Mouse (Mus musculus) limb, embryonic 14.5 days (tissue): Measurements from ENCODE around the gene Slirp. TPM values are rescaled to one million over a fixed set of nuclear protein-coding genes. Genes with fewer than 3 reads are reported as not detected.

Experiments used
- ATAC-seq: fragments of 200-750 bp; cut with Nextera tagmentation; 2 replicates; pipeline ENCODE4 v1.8.0; 2017; ENCODE audit warnings: low read depth, moderate number of reproducible peaks, moderate TSS enrichment; ENCODE audit not compliant: low FRiP score
- DNase-seq: peaks from one replicate; pipeline ENCODE4 v3.0.0-alpha.2; 2015; ENCODE audit warnings: low spot score
- H3K27ac ChIP-seq: fragments of 300-500 bp; sonication (generic); replicated peaks from 2 replicates; pipeline ENCODE4 v1.5.1; 2014; ENCODE audit warnings: low read depth, mild to moderate bottlenecking, low read length, moderate library complexity, mixed read lengths
- H3K27me3 ChIP-seq: fragments of 300-500 bp; sonication (generic); 2 replicates; pipeline ENCODE4 v1.6.1; 2014; ENCODE audit warnings: low read length, mixed read lengths; ENCODE audit not compliant: control insufficient read depth, insufficient read depth
- H3K36me3 ChIP-seq: fragments of 300-500 bp; sonication (generic); 2 replicates; pipeline ENCODE4 v1.6.1; 2014; ENCODE audit warnings: mild to moderate bottlenecking, low read length, moderate library complexity, mixed read lengths; ENCODE audit not compliant: control insufficient read depth, insufficient read depth
- H3K4me1 ChIP-seq: fragments of 300-500 bp; sonication (generic); 2 replicates; pipeline ENCODE4 v1.6.1; 2014; ENCODE audit warnings: antibody characterized with exemption, low read length, mixed read lengths; ENCODE audit not compliant: control insufficient read depth, insufficient read depth
- H3K4me2 ChIP-seq: fragments of 300-500 bp; sonication (generic); replicated peaks from 2 replicates; pipeline ENCODE4 v1.6.1; 2014; ENCODE audit warnings: low read depth, mild to moderate bottlenecking, low read length, moderate library complexity; ENCODE audit not compliant: severe bottlenecking
- H3K4me3 ChIP-seq: fragments of 300-500 bp; sonication (generic); replicated peaks from 2 replicates; pipeline ENCODE4 v1.5.1; 2014; ENCODE audit warnings: low read length
- H3K9ac ChIP-seq: fragments of 300-500 bp; sonication (generic); 2 replicates; pipeline ENCODE4 v1.6.1; 2014; ENCODE audit warnings: mild to moderate bottlenecking, low read depth, low read length, moderate library complexity; ENCODE audit not compliant: severe bottlenecking
- H3K9me3 ChIP-seq: fragments of 300-500 bp; sonication (generic); 2 replicates; pipeline ENCODE4 v1.6.1; 2016; ENCODE audit warnings: low read length; ENCODE audit not compliant: control insufficient read depth
- POLR2A ChIP-seq: fragments of 200-500 bp; IDR thresholded peaks from 2 replicates; pipeline ENCODE4 v1.8.0; 2012; ENCODE audit warnings: inconsistent platforms, mild to moderate bottlenecking, moderate library complexity, borderline replicate concordance; ENCODE audit not compliant: insufficient read depth, insufficient read length; ENCODE audit errors: extremely low read depth
- WGBS: fragments of 180-500 bp; shearing (Covaris S2); extraction: QIAGEN DNeasy Blood & Tissue Kit; methylation state at CpG from one replicate; pipeline ENCODE4 v1.1.7; 2014; 5-methylcytosine and 5-hydroxymethylcytosine counted together
- polyA plus RNA-seq, 2 experiments: library from polyadenylated mRNA; depleted of rRNA in 1 of 2; stranded (reverse) in 1 of 2; unstranded in 1 of 2; fragments of >200 nt; fragmentation: Nextera tagmentation in 1 of 2; extraction: Ambion mirVana in 1 of 2; gene quantifications; 2 replicates each; pipeline versions ENCODE4 v1.2.1 to v1.2.3; 2012 to 2014

The Slirp gene
- polyA plus RNA-seq, 2 experiments = 83.4 to 314 TPM

DNA sequence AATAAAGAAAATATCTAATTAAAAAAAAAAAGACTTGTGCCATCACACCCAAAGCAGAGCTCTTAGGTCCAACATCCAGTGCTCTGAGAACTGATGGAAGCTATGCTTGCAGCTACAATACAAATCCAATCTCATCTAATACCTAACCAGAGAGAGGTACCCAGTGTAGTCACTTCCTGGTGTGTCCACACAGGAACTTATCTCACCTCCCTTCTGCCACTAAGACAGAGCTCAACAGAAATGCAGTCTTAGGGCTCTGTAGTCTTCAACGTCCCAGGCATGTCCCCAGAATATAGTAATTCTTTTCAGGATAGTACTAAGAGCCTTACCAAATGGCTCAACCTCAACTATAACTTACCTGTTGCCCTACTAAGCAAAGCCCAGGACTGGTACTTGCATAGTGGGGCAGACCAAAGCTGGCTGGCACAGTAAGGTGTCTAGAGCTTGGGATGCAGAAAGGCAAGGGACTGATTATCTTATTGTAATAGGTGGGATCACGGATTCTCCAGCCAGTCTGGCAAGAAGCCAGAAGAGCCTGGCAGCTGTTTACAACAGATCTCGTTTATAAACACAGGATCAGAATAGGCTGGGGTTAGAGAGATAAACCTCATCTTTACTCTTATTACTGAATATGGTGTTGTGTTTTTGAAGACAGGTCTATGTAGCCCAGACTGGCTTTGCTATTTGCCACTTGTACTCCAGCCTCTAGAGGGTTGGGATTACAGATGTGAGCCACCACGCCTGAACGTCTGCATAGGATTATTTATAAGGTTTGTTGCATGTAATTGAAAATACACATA is 21.8 kb upstream of the Slirp start:
- Histone ChIP-seq H3K9me3 (no peaks in the 10 kb centered on the region), H3K27ac (no peak overlapping the region), H3K9ac (no peak overlapping the region), H3K4me2 (no peak overlapping the region), H3K4me3 (no peak overlapping the region), H3K4me1 (no peaks in the 10 kb centered on the region), H3K36me3 (peaks cover 31% of the 10 kb centered on the region), H3K27me3 (no peaks in the 10 kb centered on the region)
- 65% methylated on average over 5 of the region's 5 CpGs for WGBS
- DNase-seq (no peak), ATAC-seq (no peak)
- no peak for TF ChIP-seq POLR2A

DNA sequence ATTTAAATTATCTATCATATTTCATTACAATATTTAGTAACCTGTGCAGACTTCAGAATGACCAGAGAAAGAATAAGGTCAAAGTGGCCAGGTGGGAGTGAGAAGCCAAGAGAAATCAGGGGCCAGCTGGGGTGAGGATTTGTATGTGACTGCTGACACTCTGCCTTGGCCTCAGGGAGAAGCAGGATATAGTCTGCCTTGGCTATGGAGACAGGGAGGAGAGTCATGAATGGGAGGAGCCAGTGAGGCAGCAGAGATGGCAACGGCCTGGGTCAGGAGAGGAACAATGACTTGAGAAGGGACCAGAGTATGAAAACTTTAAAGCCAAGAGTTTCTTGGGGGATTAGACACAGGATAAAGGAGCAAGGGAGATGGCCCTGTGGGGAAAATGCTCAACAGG is 20.0 kb upstream of the Slirp start:
- H3K4me3 ChIP-seq = no peak overlapping the region
- H3K36me3 ChIP-seq = peaks cover 48% of the 10 kb centered on the region
- H3K4me2 ChIP-seq = no peak overlapping the region
- no peaks in the 10 kb centered on the region for H3K27me3 ChIP-seq
- H3K9me3 ChIP-seq = no peaks in the 10 kb centered on the region
- H3K27ac ChIP-seq = no peak overlapping the region
- no peak for DNase-seq
- no peak for TF ChIP-seq POLR2A
- 62% methylated on average over 1 of the region's 1 CpGs for WGBS
- ATAC-seq = no peak
- no peak overlapping the region for H3K9ac ChIP-seq
- H3K4me1 ChIP-seq = no peaks in the 10 kb centered on the region

DNA sequence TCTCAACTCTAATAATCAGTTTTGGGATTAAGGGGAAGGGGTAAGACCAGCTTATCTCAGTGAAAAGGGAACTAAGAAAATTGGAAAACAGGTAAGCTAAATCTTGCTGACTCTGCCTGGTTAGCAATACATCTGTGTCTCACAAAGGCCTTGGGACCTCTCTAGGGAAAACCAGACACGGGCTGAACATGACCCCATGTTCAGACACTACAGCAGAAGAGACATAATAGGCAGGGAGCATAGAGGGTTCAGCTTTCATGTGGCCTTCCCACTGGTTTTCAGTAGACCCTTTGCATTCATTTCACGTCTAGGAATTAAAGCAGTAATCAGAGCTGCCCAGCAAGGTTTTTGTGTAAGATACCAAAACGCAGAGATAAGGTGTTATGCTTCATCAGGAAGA is 19.2 kb upstream of the Slirp start:
- Histone ChIP-seq H3K27ac (no peak overlapping the region), H3K27me3 (no peaks in the 10 kb centered on the region), H3K4me2 (no peak overlapping the region), H3K9ac (no peak overlapping the region), H3K9me3 (no peaks in the 10 kb centered on the region), H3K4me1 (no peaks in the 10 kb centered on the region), H3K4me3 (no peak overlapping the region), H3K36me3 (peaks cover 56% of the 10 kb centered on the region)
- 45% methylated on average over 3 of the region's 3 CpGs for whole genome bisulfite sequencing
- no peak for DNase-seq
- no peak for ATAC-seq
- TF ChIP-seq POLR2A = no peak

DNA sequence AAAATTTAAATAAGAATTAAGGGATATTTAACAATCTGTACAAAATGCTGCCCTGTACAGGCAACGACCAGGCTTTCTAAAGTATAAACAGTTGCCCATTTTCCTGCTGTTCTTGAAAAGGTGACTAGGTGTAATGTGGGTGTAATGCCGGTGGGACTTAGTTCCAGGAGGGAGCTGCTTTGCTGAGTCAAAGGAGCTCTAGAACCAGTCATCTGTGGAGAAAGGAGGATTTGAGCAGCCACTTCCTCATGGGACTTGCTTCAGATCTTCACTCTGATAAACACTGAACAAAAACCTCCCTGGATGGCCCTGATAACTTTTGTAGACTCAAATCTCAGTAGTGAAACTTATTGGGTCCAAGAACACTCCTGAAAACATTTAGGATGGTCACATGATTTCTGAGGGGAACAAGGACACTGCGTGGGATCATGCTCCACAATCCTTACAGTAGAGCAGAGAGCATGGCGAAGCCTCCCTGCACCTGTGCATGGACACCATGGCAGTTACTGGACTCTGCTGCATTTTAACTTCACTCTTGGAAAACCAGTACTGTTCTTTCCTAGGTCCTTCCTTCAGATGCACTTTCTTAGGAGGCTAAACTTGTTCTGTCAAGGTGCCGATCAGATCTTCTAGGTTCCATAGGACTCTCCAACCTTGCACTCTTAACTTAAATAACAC is 17.2 kb upstream of the Slirp start:
- DNase-seq = no peak
- H3K4me3 ChIP-seq = no peak overlapping the region

DNA sequence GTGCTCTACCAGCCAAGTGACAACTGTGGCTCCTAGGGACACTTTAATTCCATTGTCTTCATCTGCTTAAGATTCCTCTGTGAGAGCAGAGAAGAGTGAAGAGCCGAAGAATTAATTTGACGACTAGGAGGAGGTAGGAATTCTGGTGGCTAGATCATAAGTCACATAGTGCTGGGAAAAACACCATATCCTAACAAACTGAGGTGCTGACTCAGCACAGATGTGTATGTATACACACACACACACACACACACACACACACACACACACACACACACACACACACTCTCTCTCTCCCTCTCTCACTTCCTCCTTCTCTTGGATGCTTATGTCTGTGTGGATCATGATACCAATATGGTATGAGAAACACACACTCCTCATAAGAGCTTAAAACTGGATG is 15.4 kb upstream of the Slirp start:
- H3K27me3 ChIP-seq = no peaks in the 10 kb centered on the region
- DNase-seq (no peak), ATAC-seq (no peak)
- TF ChIP-seq POLR2A = no peak
- no peaks in the 10 kb centered on the region for H3K4me1 ChIP-seq
- peaks cover 86% of the 10 kb centered on the region for H3K36me3 ChIP-seq
- no peak overlapping the region for H3K27ac ChIP-seq
- H3K9ac ChIP-seq = no peak overlapping the region
- H3K4me3 ChIP-seq = no peak overlapping the region
- no peaks in the 10 kb centered on the region for H3K9me3 ChIP-seq
- H3K4me2 ChIP-seq = no peak overlapping the region
- WGBS = 95% methylated on average over 2 of the region's 2 CpGs

More for the DNA sequence above, 17.2 kb upstream of the Slirp start:
- 93% methylated on average over 5 of the region's 5 CpGs for WGBS
- H3K9me3 ChIP-seq = no peaks in the 10 kb centered on the region
- ATAC-seq = no peak
- H3K36me3 ChIP-seq = peaks cover 76% of the 10 kb centered on the region
- TF ChIP-seq POLR2A = no peak
- no peaks in the 10 kb centered on the region for H3K4me1 ChIP-seq
- H3K9ac ChIP-seq = no peak overlapping the region
- no peak overlapping the region for H3K4me2 ChIP-seq
- no peak overlapping the region for H3K27ac ChIP-seq
- no peaks in the 10 kb centered on the region for H3K27me3 ChIP-seq
